Mouse (Mus musculus): ENCODE results near the gene Adat2.
A peak's percentile ranks its signal among the peaks of the same experiment; 100 is the strongest.

Adat2 gene

DNA sequence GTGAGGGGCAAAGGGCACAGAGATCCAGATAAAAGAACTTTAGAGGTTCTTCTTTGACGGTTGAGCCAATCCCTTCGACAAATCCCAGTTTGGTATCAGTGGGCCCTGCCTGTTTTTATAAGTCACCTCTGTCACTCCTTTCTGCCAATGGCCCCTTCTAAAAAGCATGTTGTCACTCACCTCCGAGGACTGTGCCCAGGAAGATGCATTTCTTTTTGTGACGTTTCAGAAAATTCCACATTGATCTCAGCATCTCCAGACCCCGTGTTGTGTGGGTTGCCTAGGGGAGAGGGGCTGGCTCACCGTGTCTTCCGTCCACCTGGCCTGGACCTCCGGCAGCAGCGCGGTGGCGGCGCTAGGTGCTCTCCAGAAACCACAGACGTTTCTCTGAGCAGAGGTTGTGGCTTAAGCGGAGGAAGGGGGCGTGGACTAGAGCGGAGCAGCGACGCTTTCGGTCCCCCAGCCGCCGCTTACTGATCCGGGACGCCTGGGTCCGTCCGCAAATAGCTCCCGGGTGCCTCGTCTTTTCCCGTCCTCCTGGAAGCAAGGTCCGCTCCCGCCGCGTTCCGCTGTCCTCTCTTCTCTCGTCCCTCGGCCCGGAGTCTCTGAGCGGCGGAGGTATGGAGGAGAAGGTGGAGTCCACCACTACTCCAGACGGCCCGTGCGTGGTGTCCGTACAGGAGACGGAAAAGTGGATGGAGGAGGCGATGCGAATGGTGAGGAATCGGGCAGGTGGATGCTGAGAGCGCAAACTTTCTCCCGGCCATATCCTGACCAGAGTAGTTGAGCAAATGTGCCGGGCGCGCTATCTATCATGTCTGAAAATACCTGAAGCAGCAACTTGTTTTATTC is at the start of gene Adat2, which contains the start of gene Pex3:
Gene Adat2, plus strand, starts transcription at position 249 of the 852 bp plus-strand sequence.
Gene Pex3, minus strand, starts transcription at position 497 of the 852 bp plus-strand sequence.
- DNase-seq = peak; percentile 93

DNA sequence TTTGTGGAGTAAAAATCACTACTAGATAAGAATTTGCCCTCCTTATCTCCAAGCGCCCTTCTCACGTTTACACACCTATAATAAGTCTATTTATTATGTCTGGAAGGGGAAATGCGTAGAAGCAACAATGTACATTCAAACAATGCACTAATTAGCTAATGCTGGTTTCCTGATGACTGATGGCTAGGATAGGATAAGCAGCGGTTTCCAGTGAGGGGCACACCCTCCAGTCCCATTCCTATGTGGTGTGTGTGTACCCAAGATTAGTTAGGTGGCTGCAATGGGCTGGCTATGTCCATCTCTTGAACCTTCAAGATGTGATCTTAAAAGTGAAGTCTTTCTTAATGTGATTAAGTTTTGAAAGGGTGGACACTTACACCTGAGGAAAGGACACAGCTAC is 30.8 kb upstream of the Adat2 start:
- peak; percentile 47 for DNase-seq

DNA sequence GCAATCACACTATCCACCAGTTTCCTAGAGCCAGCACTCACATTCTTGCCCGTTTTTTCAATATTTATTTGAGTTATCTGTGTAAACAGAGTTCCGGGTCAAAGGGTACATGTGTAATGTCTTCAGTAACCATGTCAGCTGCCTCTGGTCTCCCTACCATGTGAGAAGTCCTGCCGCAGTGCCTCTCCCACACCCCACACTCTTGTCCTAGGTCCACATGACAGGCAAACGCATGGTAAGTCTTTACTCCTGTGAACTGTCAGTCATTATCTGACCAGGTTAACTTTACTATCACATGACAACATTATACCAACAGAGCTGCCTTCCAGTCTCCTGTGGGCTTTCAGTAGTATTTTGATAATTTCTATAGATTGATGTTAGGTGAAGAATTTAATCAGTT is 24.5 kb upstream of the Adat2 start:
- DNase-seq = no peak

DNA sequence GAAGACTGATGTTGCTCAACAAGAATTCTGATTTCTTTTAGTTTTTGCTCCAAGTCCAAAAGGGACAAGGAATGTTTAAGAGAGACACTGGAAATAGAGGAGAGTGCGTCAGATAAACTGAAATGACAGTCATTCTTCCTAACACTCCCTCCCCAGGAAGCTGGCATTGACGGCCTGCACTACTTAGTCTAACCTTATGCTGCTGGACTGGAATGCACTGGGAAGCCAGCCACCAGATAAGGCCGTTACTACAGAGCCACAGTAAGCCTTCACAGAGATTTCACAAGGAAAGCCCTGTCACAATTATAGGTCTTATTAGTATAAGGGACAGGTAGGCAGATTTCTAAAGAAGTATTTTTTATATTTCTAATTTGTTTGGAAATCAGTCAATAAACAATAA is 17.9 kb upstream of the Adat2 start:
- DNase-seq = no peak

DNA sequence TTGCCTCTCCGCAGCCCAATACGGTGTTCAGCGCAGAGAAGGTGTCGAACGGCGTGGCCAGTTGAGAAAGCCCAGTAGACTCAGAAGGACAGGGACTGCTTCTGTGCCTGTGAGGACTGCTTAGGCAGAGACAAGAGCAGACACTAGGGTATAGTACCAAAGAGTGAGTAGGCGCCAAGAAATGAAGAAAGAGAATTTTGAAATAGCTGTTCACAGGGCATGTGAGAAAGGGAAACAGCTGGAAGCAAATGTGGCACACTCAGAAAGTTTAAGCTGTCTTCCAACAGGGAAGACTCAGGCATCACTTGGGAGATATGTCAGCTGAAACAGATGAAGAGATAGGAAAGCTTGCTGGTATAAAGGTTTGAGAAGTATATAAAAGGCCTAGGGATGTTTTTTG is 16.0 kb upstream of the Adat2 start:
- no peak for DNase-seq

DNA sequence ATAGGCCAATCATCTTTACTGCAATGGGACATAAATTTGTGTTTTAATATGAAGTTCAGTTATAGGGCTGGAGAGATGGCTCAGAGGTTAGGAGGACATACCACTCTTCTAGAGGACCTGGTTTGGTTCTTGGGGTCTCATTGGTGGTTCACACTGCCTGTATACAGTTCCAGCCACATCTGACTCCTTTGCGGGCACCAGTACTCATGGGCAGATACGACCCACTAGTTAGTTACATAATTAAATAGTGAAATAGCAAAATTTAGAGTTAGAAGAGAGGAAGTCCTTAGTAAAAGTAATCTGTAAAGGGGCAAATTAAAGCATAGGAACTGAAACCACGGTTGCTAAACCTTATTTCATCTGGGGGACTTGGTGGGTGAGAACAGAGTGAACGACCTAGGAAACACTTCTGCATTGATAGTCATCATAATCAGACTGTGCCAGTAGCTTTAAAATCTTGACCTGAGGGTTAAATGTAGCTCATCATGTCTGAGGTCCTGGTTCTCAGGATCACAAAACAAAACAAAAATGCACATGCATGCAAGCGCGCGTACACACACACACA is 12.8 kb upstream of the Adat2 start:
- DNase-seq = no peak

DNA sequence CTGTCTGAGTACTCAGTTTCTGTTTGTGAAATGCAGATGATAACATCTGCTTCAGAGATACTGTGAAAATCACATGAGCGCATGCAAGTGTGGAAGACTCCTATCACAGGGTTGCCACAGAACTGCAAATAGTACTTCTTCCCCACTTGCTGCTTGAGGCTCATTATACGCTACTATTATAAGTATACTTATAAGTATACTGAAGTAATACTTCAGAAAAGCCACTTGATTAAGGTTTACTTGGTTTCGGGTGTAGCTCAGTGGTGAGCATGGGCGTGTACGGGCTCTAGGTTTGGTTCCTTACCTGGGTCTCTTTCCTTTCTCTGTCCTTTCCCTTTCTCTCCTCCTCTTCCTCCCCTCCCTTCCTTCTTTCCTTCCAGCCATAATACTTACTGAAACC is 11.0 kb upstream of the Adat2 start:
- no peak for DNase-seq

DNA sequence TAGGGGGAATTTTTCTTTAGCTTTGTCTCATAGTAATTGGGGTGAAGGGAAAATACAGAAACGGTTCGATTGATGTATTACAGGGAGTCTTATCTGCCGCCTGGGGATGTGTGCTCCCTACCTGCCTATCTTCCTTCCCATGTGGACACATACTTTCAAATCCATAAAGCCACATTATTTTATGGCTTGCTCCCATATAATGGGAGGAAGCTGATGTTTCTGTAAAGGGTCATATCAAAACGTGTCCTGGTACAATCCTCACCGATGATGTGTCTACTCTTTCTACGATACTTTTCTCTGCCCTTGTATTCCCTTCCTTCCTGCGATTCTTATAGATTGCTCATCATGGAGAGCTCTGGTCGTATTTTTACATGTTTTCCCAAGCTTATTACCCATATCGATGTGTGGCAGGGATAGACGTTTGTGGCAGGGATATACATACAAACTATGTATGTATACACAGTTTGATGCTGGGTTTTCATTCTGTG is 848 bp downstream of the Adat2 start:
- no peak for DNase-seq

DNA sequence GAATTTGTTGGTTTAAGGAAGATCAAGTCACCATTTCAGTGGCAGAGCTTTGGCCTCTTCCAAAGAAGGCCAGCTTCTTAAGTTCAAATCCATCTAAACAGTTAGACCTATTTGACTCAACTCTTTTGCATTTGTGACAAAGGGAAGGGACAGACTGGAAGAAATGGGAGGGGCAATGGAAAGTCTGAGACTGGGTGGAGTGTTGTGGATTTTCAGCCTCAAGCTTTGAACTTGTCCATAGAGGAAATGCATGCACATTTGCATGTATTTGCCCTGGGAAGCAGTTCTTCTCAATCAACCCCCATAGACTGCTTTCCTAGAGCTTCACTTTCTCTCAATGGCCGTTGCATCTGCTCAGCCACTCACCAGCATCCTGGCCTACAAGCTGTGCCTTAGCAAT is 1.6 kb downstream of the Adat2 start:
- DNase-seq = no peak

DNA sequence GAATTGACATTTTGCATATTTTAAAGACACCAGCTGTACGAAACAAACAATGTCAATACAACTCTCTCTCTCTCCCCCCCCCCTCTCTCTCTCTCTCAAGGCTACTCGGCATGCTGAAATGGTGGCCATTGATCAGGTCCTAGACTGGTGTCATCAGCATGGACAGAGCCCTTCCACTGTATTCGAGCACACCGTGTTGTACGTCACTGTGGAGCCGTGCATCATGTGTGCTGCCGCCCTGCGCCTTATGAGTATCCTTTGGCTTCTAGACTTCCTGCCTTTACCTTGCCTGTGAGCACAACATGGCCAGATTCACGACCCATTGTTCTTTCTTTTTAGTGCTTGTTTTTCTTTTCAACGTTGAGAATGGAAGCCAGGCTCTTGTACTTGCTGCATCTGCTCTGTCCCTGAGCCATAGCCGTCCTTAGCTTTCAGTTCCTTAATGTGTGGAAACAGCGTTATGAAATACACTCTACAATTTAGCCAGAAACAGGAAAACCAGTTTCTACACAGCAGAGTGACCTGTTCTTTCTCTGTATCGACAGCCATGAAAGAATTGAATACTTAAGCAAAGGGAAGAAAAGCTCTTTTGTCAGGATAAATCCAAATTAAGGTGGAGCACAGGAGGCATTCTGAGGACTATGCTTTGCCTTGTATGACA is 7.5 kb downstream of the Adat2 start:
- no peak for DNase-seq

DNA sequence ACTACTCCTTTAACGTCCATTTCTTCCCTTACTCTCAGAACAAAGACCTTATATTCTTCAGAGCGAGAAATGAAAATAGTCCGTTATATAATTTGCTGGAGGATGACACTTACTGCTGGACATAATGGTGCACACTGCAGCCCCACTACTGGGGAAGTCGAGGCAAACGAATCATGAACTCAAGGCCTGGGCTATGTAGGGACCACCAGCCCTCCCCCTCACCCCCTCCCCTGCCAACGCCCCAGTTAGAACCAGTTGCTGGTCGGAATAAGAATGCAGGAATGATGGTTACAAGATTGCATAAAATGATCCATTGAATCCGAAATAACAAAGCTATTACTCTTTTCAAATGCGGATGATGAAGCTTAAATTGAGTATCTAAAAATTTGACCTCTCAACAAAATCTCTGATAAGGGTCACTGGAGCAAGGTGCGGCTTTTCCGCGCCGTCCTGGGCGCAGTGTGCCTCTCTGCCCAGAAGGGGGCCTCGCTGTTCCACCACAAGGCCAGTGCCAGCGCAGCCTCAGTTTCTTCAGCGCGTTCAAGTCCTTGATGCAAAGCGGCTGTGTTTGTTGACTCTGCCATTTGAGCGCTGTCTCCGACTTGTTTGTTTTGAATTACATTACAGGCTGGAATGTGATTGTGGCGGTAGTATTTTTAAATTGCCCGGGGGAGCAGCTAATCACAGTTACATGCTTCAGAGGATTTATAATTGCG is 11.8 kb downstream of the Adat2 start:
- DNase-seq = peak; percentile 63

DNA sequence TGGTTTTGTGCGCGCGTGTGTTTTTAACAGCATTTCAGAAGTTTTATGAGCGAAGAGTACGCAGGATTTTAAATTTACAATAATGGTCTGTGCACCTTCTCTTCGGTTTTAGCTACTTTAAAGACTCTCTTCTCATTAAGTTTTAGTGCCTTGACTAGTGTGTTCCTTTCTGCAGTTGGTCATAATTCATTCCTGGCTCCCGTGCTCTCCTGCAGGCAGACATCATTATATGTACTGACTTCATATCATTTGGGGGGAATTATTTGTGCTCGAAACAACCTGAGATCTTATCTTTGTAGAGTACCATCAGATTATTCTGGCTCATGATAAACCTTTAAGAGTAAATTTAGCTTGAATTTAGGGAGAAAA is 12.4 kb downstream of the Adat2 start:
- no peak for DNase-seq

DNA sequence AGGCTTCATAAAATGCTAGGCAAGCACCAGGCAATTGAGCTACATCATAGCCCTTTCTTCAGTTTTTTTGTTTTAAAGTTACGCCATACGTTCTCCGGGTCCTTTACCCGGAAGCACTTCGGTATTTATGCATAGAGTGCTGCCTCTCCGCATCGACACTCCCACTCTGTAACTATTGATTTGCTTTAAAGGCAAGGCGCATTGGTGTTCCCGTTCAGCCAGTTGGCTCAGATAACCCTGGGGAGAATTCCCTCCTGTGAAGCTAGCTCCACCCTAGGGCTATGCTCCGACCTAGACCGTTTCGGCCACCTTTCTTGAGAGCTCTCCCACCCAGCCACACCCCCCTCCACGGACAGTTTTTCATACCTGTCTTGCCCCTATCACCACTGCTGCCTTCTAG is 13.7 kb downstream of the Adat2 start:
- DNase-seq = no peak

DNA sequence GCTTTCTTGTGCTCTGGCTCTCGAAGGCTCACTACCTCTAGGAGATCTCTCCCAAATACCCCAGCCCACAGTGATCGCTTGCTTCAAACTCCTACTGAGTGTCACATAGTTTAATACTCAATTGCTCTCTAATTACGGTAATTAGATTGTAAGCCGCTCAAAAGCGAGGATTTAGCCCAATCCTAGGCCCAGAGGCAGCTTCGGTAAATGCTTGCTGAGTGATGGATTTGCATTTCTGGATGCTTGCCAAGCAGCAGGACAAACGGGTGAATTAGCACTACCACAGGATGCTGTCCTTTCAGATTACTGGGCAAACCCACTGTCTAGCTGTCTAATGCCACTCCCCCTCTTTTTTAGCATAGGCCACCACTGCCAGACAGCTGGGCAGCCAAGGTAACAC is 17.1 kb downstream of the Adat2 start:
- no peak for DNase-seq

DNA sequence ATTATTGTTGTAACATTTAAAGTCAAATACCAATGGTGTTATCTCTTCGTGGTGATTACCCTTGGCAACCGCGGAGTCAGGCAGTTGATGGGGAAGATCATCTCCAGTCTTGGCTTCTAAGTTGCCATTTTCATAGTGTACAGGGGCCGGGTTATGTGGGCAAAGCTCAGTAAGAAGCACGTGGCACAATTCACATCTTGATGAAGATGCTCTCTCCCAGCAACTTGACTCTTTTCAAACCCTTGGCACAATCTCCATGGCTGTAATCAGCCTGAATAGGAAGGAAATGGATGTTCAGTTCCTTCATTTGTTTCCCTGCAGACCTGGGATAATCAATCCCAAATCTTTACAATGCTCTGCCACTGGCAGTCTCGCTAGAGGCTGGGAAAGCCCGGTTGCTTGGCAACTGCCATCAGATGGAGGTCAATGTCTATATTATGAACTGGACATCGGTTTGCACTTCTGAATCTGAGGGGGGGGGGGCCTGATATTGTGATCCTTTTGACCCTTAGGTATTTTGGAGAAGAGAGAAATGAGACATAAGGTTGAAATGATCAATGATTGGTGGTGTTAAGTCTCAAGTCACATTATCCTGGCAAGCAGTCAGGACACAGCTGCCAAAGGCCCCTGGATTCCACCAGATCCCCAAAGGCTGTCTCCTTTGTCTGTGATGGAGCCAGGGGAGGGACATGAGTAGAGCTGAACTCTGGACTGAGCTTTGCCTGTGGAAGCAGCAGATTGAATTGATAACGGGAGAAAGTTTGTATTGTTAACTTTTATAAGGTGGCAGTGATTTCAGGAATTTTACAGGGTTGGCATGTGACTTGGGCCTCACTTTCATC is 18.2 kb downstream of the Adat2 start:
- DNase-seq = no peak

DNA sequence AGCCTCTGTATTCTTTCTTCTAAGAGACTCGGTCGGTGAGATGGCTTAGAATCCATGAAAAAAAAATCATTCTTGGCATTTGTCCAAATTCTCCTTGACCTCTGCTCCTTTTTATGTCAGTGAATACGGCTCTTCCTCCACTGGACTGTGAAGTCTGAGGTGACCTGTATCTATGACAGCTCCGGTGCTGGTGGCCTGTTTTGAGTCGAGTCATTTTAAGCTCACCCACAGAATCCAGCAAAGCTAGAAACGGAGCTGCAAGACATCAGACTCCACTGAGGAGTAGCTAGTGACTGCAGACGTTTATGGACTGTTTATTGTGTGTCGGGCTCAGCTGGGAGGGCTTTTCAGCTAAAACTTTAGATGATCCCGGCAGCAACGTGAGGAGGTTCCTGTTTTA is 19.3 kb downstream of the Adat2 start:
- no peak for DNase-seq

DNA sequence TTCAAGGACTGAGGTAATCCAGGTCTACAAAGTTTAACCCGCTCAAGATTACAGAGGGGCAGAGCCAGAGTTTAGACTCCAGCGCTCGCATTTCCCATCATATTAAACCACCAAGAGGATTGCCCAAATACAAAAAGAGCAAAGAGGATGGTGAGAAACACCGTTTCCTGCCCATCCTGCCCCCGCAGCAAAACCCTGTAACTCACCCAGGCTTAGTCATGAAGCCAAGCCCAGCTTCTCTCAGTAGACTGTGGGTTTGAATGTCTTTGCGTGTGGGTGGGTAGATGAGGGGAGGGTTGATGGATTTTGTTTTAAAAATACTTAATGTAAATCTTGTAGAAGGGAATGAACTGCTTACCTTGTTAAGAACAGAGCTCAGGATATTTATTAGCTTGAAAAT is 19.7 kb downstream of the Adat2 start:
- DNase-seq = no peak

DNA sequence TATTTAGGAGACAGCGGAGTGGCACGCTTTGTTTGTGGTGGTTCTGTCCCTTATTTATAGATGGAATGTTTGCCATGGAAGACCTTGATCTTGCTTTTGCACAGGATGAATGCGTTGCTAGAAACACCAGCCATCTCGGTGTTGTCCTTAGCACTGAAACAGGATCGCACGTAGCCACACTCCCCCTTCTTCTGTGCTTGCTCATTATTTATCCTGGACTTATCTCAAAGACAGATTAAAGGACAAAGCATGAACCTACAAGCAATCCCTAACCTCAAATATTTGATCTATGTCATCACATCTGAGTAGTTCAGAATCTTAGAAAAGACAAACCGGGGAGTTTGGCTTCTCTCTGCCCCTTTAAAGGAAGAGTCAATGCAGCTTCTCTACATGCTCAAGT is 24.4 kb downstream of the Adat2 start:
- no peak for DNase-seq

DNA sequence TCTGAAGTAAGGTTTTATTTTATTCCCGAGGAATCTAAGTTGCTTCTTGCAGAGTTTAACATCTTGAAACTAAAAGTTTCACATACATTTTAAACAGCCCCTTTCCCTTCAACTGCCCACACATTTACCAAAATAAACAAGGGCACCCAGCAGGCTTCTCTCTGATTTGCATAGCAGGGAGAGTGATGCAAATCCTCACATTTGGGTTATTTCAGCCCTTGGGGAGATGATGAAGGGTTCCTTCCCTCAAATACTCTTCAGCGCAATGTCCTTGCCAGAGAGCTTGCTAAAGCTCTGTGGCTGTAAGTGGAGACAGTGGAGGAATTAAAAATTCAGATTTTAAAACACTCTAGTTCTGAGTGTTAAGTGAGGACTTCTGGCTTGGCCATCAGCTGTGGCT is 35.2 kb downstream of the Adat2 start:
- DNase-seq = no peak

DNA sequence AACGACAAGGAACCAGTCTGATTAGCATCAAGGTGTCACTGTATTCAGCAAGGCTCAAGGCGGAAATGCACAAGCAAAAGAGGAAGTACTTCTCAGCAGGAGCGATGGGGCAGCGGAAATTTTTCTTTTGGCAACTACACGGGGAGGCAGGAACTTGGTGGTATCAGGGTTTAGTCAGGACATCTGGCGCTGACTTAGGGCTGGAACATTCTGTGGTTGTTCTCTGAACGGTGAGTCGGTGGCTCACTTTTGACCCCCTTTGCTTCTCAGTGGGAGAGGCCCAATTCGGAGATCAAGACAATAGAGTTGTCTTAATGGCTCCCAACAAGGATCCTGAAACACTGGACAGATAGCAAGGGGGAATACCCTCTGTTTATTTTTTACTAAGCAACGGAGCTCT is 39.5 kb downstream of the Adat2 start:
- no peak for DNase-seq

DNA sequence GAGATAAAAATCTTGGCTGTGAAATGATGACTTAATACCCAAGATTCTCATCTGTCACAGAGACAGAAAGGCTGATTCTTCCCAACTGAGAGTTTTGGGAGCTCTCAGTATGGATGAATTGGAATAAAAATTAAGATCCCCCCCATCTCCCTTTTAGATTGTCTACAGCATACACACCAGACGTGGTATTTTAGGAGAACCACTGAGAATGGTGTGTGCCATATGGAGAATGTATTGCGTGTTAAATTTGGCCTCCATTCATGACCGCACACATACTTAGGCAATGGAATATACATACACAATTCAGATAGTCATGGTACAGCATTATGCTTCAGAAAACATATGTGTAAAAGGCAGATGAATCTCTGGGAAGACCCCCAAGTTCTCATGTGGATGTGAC is 40.8 kb downstream of the Adat2 start:
- DNase-seq = no peak

DNA sequence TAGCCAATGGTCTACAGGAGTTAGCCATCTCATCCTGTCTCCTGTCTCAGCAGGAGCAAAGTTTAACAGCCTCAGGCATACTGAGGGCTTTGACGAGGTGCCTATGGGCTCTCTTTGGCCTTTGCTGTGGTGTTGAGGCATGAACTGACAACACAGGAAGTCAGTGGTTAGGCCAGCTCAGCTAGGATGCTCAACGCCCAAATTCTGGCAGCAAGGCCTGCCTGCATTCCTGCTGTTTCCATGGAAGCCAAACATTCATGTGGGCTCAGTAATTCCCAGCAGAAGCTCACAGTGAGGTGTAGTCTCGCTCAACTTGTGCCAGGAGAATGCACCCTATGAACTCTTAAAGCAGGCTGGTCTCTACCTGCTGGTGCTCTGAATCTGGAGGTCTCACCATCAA is 43.4 kb downstream of the Adat2 start:
- DNase-seq = no peak

All from liver (tissue).